Mouse (Mus musculus) bone marrow, adult 2 months (tissue): Measurements from ENCODE around the gene Camk2g.
"Not testable (repeated sequence)": the region's sequence is repeated elsewhere in the genome, so short reads cannot be mapped to it uniquely, and the experiment has no call there.

Experiments
- CTCF ChIP-seq: fragments of 200-500 bp; IDR thresholded peaks from 2 replicates; pipeline ENCODE4 v1.5.1; 2011; ENCODE audit warnings: low read length, control low read depth; ENCODE audit not compliant: control insufficient read depth, insufficient read depth
- POLR2A ChIP-seq: fragments of 200-500 bp; IDR thresholded peaks from 2 replicates; pipeline ENCODE4 v1.6.1; 2011; ENCODE audit warnings: low read depth, mild to moderate bottlenecking, control low read depth, low read length, borderline replicate concordance; ENCODE audit not compliant: control insufficient read depth

DNA sequence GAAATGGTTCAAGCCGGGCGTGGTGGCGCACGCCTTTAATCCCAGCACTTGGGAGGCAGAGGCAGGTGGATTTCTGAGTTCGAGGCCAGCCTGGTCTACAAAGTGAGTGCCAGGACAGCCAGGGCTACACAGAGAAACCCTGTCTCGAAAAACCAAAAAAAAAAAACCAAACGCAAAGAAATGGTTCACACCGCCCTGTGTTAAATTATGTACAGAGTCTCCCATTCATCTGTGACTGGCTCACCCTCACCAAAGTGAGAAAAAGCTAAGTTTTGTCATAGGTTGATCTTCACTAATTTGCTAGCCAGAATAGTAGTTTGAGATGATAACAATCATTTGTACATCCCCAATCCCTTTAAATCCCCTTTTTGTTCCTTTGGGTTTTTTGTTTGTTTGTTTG lies 90.4 kb downstream of the Camk2g start:
- TF ChIP-seq CTCF, POLR2A: not testable (repeated sequence)
